Mouse (Mus musculus): ENCODE data around the gene Pard6b.
"Not testable (repeated sequence)": the region's sequence is repeated elsewhere in the genome, so short reads cannot be mapped to it uniquely, and the experiment has no call there.

Pard6b gene

DNA sequence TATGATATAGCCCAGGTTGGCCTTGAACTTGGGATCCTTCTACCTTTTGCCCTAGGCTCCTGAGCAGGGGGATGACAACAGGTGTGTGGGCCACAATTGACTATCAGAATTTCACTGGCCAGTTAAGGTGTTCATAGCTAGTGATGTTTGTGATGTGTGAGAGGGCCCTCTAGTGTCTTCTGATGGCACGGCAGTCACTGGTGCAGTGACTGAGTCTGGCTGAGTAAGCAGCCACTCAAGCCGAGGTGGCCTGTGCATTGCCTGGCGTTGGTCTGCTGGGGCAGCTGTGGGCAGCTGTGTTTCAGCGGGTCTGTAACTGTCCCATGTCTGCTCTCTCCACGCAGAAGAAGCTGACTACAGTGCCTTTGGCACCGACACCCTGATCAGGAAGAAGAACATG, 17.2 kb downstream of the Pard6b start:
- DNase-seq (ENCODE audit: low read depth in 2 of 2, low spot score in 2 of 2): peak in 1 of 2 experiments; percentile 46

DNA sequence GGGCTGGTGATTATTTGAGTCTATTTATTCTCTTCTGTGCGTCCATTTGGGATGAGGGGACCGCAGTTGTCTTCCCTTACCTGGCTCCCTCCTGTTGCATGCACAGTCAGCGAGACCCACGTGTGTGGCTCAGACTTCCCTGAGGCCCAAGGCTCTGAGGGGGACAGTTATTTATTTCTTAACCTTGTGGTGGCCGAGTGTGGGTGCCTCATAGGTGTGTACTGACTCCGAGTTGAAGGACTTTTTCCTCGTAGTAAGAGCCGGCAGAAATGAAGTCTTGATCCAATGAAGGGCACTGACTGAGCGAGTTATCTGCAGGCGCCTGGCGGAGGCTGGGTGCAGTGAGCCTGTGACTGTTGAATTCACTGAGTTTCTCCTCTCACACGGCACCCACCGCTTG, 19.2 kb downstream of the Pard6b start:
- no peak for DNase-seq (ENCODE audit: low read depth in 2 of 2, low spot score in 2 of 2)

DNA sequence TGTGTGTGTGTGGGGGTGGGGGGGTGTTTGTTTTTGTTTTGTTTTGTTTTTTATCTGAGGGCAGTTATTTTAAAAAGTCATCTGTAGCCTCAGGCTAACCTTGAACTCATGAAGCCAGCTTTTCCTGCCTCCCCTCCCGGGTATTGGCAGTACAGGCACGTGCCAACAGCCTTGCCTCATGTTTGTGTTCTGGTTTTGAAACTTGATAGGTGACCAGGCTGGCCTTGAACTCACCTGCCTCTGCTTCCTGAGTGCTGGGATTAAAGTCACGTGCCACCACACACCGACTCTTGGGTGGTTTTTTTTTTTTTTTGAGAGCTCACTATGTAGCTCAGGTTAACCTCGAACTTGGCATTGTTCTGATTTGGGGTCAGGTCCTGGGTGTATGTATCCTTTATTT, 21.0 kb downstream of the Pard6b start:
- DNase-seq (ENCODE audit: low read depth in 2 of 2, low spot score in 2 of 2): no peak

DNA sequence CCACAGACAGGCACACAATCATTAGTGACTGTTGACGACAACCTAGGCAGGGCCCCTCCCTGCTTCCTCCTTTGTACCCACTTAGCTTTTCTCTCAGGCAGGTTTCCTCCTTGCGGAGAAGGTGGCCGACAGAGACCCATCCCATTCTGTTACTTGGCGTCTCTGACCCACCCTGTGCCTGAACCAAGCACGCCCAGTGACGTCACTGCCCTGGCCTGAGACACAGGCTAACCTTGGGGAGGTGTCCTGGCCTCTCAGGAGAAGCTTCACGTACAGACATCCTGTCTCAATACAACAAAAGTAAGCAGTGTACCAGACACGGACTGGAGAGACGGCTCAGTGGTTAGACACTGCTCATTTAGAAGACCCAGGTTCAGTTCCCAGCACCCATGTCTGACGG, 22.5 kb downstream of the Pard6b start:
- no peak for DNase-seq (ENCODE audit: low read depth in 2 of 2, low spot score in 2 of 2)

DNA sequence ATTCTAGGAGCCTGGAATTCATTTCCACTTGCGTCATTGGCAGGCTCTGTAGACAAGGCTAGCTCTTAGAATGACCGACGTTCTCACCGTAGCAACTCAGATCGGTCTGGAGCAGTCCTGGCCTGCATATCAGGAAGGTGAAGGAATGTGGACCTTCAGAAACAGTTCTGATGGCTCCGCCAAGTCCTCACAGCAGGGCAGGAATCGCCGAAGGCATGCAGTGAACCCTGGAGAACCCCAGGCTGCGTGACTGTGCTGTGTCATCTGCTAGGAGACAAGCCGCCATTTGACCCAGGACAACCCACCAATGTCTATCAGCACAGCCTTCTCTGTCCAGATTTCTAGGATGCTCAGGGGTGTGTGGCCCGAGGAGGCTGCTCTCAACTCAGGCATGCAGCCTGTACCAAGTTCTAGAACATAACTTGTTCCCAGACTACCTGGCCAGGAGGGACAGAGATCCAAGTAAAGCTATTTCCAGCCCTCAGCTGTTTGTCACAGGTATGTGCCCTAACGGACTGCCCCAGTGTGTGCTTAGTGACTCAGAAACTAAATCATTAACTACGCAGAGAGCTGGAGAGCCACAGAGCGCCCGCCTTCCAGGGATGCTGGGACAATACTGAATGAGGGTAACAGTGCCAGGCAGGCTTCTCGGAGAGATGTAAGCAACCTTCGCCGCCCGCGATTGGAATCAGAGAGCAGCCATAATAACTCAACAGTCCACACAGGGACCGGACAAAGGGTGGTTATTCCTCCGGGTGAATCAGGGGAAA, 23.8 kb downstream of the Pard6b start:
- DNase-seq (ENCODE audit: low read depth in 2 of 2, low spot score in 2 of 2): no peak

DNA sequence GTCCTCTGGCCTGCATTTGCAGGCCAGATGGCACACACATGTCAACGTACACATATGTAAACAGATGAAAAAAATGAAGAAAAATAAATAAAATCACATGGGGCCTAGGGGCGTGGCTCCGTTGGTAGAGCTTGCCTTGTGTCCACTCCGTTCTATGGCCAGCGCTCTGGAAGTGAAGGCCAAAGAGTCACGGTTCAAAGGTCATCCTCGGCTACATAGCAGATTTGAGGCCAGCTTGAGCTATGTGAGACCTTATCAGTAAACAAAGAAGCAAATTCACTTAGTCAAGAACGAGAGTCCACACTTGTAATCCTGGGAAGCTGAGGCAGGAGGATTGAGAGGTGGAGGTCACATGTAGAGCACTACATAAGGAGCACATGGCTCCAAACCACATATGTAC, 24.5 kb downstream of the Pard6b start:
- no peak for DNase-seq (ENCODE audit: low read depth in 2 of 2, low spot score in 2 of 2)

DNA sequence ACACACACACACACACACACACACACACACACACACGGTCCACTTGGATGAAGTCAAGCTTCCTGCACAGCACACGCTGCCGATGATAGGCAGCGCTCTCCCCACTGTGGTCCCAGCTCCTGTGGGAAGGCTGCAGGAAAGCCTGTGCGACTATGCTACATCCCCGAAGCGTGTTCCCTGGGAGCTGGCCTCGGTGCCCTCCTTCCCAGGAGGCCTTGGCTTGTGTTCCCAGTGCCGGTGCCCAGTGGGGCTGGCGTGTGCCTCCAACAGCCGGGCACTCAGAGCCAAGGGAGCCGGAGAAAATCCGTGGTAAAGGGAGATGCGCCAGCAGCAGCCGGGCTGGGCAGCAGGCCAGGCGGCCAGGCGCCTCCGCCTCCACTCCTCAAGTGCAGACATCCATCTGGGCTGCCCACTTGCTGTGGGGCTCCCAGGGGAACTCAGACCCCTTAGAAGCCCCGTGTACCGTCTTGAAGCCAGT, 25.9 kb downstream of the Pard6b start:
- DNase-seq (ENCODE audit: low read depth in 2 of 2, low spot score in 2 of 2): no peak

DNA sequence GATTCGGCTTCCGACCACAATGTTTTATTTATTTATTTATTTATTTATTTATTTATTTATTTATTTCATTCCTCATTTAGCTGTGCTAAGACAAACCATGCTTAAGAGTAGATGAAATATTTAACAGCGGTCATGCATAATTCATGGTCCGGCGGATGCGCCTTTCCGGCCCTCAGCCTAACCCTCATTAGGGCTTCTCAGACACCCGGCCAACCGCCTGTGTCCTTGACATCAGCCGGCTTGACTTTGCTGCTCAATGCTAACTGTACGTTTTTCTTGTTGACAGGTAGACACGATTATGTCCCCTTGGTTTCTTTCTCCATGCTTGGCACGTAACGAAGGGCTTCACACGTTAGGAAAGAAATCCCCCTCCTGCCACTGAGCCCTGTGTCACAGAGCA, 26.6 kb downstream of the Pard6b start:
- DNase-seq (ENCODE audit: low read depth in 2 of 2, low spot score in 2 of 2): no peak

DNA sequence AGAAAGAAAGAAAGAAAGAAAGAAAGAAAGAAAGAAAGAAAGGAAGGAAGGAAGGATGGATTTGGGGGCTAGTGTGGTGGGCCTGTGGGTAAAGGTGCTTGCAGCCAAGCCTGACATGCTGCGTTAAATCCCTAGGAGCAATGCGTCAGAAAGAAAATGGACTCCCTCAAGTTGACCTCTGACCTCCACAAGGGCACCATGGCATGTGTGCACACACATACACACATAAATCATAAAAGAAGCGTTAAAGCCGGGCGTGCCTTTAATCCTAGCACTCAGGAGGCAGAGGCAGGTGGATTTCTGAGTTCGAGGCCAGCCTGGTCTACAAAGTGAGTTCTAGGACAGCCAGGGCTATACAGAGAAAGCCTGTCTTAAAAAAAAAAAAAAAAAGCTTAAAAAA, 27.1 kb downstream of the Pard6b start:
- not testable (repeated sequence) for DNase-seq (ENCODE audit: low read depth in 2 of 2, low spot score in 2 of 2)

DNA sequence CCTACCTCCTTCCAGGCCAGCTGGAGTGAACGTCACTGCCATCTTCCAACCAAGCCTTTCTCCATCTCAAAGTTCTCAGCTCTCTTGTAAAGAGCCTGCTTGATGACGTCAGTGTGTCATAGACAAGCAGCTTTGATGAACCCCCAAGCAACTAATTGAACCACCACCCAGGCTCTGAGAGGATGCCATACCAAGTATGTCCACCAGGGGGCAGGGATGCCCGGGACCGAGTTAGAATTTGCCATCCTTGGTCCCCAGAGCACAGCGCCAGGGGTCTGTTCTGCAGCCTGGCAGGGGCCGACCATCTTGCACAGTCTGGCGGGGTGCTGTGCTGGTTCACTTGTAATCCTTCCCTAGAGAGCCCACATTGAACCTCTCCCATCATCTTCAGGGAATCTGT, 31.1 kb downstream of the Pard6b start:
- peak; percentile 81 to 86 for DNase-seq (ENCODE audit: low read depth in 2 of 2, low spot score in 2 of 2)

DNA sequence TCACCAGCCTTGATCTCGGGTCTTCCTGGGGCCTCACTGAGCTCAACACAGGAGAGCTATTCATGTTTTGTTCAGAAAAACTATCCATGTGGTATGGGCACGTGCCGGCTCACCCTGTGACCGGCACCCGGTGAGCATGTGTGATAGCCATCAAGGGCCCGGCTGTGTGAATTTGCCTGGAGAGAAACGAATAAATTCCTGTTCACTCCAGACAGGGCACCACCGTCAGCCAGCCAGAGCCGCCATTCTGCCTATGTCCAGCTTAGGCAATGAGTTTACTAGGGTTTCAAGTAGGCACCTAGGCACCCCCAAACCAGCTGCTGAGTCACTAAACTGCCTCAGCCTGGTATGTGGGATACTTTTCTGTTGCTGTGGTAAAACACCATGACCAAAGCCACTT, 32.5 kb downstream of the Pard6b start:
- no peak for DNase-seq (ENCODE audit: low read depth in 2 of 2, low spot score in 2 of 2)

DNA sequence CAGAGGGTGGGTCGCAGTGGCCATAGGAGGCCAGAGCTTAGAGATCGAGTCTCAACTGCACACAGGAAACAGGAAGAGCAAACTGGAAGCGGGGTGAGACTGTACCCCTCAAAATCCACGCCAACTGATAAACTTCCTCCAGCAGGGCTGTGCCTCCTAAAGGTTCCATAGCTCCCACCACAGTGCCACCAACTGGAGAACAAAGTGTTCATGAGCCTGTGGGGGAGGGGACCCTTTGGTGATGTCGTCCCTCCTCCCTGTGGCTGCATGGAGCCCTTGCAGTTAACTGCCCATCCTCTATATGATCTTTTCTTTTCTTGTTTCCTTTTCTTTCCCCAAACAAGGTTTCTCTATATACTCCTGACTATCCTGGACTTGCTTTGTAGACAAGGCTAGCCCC, 32.9 kb downstream of the Pard6b start:
- DNase-seq (ENCODE audit: low read depth in 2 of 2, low spot score in 2 of 2): no peak

DNA sequence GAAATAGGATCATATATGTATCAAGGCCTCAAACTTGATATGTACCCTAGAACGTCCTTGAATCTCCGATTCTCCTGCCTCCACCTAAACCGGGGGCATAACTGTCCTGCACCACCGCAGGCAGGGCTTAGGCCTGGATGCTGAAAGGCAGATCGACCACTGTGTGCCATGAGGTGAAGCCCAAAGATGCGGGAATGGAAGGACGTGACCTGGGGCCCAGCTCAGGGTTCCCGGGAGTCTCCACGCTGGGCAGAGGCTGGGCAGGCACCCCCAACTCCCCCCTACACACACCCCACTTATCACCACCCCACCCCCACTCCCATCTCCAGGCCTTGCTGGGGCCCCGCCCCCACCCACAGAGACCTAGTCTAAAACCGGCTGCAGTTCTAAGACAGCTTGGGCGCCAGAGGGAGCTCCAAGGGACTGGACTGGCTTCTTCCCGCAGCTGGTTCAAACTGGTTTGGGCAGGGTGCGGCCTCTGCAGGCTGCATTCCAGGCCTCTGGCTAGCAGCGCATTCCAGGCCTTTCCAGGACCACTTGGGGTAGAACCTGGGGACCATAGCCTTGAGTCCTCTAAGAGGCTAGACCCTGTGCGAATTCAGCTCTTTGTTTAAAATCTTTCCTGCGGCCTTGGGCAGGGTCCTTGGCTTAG, 34.0 kb downstream of the Pard6b start:
- no peak for DNase-seq (ENCODE audit: low read depth in 2 of 2, low spot score in 2 of 2)

DNA sequence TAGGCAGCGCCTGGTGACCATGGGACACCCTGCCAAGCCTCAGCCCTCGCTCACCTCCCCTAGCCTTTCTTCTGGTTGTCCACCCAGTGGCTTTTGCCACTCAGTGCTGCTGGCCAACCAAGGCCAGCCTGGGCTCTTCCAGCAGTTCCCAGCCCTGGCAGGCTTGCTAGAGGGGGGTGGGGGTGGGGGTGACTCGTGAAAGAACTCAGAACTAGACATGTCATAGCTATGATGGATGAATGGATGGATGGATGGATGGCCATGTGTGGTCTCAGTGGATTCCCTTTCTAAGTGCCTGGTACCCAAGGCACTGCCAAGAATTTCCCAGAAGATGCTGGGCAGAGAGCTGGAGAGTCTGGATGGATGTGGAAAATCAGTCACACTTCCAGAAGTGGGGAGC, 35.0 kb downstream of the Pard6b start:
- no peak for DNase-seq (ENCODE audit: low read depth in 2 of 2, low spot score in 2 of 2)

DNA sequence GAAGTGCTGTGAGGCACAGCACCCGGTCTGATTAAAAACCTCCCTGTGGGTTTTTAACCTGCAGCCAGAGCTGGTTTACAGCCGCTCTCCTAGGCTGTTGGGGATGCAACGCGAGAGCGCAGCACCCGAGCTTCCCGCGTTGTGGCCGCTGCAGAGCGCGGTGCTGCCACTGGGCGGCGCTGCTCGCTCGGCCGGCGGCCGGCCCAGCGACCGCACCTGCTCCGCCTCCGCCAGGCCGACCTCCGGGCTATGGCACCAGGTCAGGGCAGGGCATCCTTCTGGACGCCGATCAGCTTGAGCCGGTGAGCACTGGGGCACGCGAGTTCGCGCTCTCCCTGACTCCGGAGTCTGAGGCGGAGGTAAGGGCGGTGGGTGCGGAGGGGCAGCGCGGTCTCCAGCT, 36.3 kb downstream of the Pard6b start:
- DNase-seq (ENCODE audit: low read depth in 2 of 2, low spot score in 2 of 2): peak; percentile 47

DNA sequence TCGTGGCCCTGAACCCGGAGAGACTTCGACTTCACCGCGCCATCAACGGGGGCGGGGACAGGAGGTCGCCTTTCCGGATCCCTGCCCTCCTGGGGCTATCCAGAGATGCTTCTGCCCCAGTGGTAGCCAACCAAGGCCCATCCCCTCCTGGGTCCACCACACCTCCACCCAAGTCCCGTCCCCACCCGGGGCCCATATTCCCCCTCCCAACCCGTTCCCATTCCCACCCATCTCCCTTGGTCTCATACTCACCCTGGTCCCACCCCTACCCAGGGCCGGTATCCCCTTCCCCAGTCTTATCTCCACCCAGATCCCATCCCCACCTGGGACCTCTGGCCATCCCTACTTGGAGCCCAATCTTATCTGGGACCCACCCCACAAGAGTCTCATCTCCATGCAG, 36.7 kb downstream of the Pard6b start:
- DNase-seq (ENCODE audit: low read depth in 2 of 2, low spot score in 2 of 2): no peak

DNA sequence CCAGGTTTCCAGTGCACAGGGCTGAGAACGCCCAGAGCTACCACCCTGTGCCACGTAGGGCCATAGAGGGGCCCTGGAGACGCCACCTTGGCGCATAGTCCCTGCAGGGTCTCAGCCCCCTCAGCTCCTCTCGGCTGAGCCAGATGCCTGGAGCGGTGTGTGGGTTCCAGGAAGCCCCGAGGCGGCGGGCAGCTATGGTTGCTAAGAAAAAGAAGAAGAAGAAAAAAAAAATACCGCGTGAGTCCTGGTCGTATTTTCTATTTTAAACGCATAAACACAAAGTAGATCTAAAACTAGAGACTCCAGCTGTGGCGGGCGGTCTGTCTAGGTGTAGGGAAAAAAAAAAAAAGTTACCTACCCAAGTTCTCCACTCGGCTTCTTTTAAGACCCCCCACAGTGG, 37.2 kb downstream of the Pard6b start:
- DNase-seq (ENCODE audit: low read depth in 2 of 2, low spot score in 2 of 2): no peak

DNA sequence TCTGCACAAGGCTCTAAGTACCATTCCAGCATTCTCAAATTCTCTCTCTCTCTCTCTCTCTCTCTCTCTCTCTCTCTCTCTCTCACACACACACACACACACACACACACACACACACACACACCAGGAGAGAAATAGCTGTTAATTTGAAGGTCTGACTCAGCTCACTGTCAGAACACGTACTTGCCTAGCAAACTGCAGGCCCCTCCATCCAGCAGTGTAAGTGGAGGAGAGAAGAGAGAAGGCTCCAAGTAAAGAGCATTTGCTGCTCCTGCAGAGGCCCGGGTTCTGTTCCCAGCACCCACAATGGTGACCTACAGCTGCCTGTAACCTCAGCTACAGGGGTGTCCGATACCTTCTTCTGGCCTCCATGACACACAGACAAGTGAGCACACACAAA, 37.7 kb downstream of the Pard6b start:
- no peak for DNase-seq (ENCODE audit: low read depth in 2 of 2, low spot score in 2 of 2)

DNA sequence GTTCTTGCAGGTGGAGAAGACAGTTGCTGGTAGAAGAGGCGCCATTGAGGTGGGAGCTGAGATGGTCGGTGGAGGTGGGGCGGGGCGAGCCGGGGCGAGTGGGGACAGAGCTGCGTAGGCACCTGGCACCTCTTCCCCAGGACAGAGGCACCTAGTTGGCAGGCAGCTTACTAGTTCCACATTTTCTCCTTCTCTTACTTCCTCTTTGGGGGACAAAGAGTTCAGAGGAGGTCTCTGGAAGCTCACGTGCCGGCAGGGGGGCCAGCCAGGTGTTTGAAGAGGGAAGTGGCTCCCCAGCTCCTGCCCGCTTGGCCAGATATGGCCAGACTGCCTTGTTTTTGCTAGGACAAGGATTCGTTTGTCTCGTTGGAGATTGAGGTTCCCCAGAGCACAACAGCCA, 38.3 kb downstream of the Pard6b start:
- DNase-seq (ENCODE audit: low read depth in 2 of 2, low spot score in 2 of 2): no peak

DNA sequence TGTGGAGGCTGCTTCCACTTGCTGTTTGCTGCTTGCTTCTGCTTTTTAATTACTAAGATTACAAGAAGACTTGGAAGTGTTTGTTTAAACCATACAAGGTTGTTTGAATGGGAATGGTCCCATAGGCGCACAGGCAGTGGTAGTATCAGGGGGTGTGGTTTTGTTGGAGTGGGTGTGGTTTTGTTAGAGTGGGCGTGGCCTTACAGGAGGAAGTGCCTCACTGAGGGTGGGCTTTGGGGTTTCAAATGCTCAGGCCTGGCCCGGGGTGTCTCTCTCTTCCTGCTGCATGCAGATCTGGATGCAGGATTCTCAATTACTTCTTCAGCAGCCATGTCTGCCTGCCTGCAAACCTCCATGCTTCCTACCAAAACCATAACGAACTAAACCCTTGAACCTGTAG, 40.1 kb downstream of the Pard6b start:
- no peak for DNase-seq (ENCODE audit: low read depth in 2 of 2, low spot score in 2 of 2)

DNA sequence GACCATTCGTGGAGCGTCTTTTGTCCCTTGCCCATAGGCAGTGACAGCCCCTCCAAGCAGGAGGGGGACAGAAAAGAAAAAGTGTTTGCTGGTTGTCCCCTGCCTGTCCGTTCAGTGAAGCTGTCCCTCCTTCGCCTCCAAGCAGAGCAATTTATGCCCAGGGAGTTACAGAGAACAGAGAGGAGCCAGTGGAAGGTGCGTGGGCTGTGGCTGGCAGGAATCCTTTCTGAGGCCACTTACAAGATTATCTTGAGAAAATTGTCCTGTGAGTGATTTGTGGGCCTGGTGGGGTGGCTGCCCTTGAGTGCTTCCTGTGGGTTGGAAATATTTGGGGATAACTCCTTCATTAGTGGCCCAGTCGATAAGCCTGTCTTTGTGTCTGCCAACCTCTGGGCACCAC, 42.8 kb downstream of the Pard6b start:
- no peak for DNase-seq (ENCODE audit: low read depth in 2 of 2, low spot score in 2 of 2)

DNA sequence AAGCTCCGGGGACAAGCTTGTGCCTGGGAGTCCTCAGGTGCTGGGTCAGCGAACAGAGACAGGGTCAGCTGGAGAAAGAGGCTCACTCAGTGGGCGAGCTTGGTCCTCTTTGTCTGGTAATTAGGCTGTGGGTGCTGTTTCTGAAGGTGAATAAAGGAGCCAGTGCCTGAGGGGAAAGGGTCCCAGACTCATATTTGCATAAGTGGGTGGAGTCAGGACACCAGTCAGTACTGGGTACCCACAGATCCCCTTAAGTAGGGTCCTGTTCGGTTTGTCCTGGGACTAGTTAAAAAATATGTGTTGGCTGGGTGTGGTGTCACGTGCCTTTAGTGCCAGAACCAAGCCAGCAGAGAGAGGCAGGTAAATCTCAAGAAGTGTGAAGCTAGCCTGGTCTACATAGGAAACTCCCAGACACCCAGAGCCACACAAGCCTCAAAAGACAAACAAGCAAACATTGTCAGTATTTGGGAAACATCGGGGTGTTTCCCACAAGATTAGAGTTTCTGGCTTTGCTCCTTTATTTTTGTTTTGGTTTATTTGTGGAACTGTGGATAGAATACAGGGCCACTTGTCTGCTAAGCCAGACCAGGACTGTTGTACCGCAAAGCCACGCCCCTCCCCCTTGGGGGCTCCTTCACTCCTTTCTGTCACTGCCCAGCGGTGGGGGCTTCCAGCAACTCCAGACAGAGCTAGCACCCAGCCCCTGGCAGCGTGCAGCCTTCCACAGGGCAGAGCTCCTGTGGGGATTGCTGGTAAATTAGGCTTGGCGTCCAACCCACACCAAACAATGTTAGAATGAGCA, 44.7 kb downstream of the Pard6b start:
- DNase-seq (ENCODE audit: low read depth in 2 of 2, low spot score in 2 of 2): no peak
